Mouse (Mus musculus) hindbrain, embryonic 14.5 days (tissue): Measurements from ENCODE around the gene Zc3h6. TPM values are rescaled to one million over a fixed set of nuclear protein-coding genes. Genes with fewer than 3 reads are reported as not detected.

Experiments used
- ATAC-seq: fragments of 200-750 bp; cut with Nextera tagmentation; 2 replicates; pipeline ENCODE4 v1.8.0; 2017; ENCODE audit warnings: moderate number of reproducible peaks, mild to moderate bottlenecking, moderate TSS enrichment, moderate library complexity; ENCODE audit not compliant: low FRiP score
- DNase-seq: peaks from one replicate; pipeline ENCODE4 v3.0.0-alpha.2; 2015; ENCODE audit warnings: low spot score
- H3K27ac ChIP-seq: fragments of 300-500 bp; sonication (generic); 2 replicates; pipeline ENCODE4 v1.5.1; 2014; ENCODE audit warnings: mild to moderate bottlenecking, moderate library complexity
- H3K27me3 ChIP-seq: fragments of 300-500 bp; sonication (generic); 2 replicates; pipeline ENCODE4 v1.6.1; 2014; ENCODE audit warnings: mild to moderate bottlenecking, low read length, mixed read lengths; ENCODE audit not compliant: control insufficient read depth, insufficient read depth
- H3K36me3 ChIP-seq: fragments of 300-500 bp; sonication (generic); replicated peaks from 2 replicates; pipeline ENCODE4 v1.6.1; 2014; ENCODE audit not compliant: control insufficient read depth, insufficient read depth
- H3K4me1 ChIP-seq: fragments of 300-500 bp; sonication (generic); replicated peaks from 2 replicates; pipeline ENCODE4 v1.6.1; 2014; ENCODE audit warnings: antibody characterized with exemption, low read length, mixed read lengths; ENCODE audit not compliant: control insufficient read depth, insufficient read depth
- H3K4me2 ChIP-seq: fragments of 300-500 bp; sonication (generic); replicated peaks from 2 replicates; pipeline ENCODE4 v1.6.1; 2014; ENCODE audit warnings: mild to moderate bottlenecking, moderate library complexity
- H3K4me3 ChIP-seq: fragments of 300-500 bp; sonication (generic); replicated peaks from 2 replicates; pipeline ENCODE4 v1.5.1; 2014; ENCODE audit warnings: mild to moderate bottlenecking, low read length
- H3K9ac ChIP-seq: fragments of 300-500 bp; sonication (generic); 2 replicates; pipeline ENCODE4 v1.6.1; 2014
- H3K9me3 ChIP-seq: fragments of 300-500 bp; sonication (generic); 2 replicates; pipeline ENCODE4 v1.6.1; 2016; ENCODE audit warnings: low read length; ENCODE audit not compliant: control insufficient read depth
- WGBS: fragments of 180-500 bp; shearing (Covaris S2); extraction: QIAGEN DNeasy Blood & Tissue Kit; methylation state at CpG from one replicate; pipeline ENCODE4 v1.1.7; 2014; 5-methylcytosine and 5-hydroxymethylcytosine counted together
- polyA plus RNA-seq: library from polyadenylated mRNA; unstranded; fragments of >200 nt; fragmentation: Nextera tagmentation; extraction: Ambion mirVana; gene quantifications from 2 replicates; pipeline ENCODE4 v1.2.1, GENCODE M21; 2014

Gene Zc3h6
- polyA plus RNA-seq, result 3.1 and 4.8 TPM in 2 replicates

DNA sequence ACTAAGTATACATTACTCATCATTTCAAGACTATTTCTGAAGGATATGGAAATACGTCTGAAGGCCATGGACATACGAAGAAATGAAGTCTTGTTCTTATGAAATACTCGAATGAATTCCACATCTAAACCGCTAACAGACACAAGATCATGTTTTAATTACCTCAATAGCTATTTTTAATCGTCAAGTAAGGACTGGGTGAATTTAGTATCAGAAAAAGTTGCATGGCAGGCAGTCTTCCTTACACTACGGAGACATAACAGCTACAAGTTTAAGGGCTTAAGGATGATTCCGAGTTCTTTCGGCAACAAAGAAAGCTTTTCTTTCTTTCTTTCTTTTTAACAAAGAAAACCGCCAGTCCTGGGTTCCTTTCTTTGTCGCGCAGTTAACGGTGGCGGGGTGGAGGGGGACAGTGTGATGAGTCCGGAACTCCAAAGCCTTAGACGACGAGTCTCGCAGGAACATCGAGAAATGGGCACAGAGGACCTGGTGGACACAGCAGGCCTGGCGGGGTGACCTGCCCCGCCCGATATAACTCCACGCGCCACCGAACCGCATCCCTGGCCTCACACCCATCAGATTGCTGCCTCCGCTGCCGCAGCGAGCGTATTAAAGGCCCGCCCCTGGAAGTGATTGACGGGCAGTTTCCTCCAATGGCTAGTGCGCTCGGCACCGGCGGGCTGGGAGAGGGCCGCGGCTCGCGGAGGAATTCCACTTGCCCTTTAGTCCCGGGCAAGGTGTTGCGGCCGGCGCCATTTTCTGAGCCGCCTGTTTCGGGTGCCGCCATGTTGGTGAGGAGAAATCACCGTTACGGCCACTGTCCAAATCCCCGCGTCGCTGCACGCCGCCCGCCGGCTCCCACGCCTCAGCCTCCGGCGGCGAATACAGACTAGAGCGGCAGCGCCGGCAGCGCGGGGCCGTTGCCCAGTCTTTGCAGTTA lies at the start of gene Zc3h6:
TSS of gene Zc3h6 (plus strand) at position 762 of the 940 bp plus-strand sequence.
- Histone ChIP-seq H3K4me2 (peak within 1 kb of the TSS; percentile 75), H3K36me3 (no peaks in the 10 kb centered on the region), H3K4me3 (peak within 1 kb of the TSS; percentile 94), H3K4me1 (peaks cover 15% of the 10 kb centered on the region), H3K27me3 (no peaks in the 10 kb centered on the region), H3K9ac (peak within 1 kb of the TSS; percentile 100), H3K9me3 (no peaks in the 10 kb centered on the region), H3K27ac (peak within 1 kb of the TSS; percentile 100)
- WGBS, result under 1% methylated on average over 65 of the region's 65 CpGs
- ATAC-seq, result peak; percentile 98
- peak; percentile 100 for DNase-seq

DNA sequence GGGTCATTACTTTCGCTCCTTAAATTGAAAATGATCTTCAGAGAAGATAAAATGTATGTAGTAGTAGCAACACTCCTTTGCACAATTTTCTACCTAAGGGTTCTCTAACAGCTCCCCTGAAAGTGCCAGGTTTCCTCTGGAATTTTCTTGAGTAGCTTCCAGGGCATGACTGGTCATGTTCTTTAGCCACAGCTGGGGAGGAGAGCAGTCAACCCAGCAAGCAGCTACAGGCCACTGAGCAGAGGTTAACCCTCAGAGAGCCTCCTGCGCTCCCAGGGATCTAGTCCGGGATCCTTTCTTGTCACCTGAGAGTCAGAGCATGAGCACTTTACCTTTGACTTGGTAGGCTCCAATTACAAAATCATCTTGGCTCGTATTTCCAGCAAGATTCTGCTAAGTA lies 42.4 kb upstream of the Zc3h6 start:
- Histone ChIP-seq H3K27me3 (no peaks in the 10 kb centered on the region), H3K36me3 (peaks cover 27% of the 10 kb centered on the region), H3K4me1 (no peaks in the 10 kb centered on the region), H3K4me2 (no peak overlapping the region), H3K9me3 (no peaks in the 10 kb centered on the region), H3K27ac (no peak overlapping the region), H3K4me3 (no peak overlapping the region), H3K9ac (no peak overlapping the region)
- no peak for DNase-seq
- 95% methylated on average over 4 of the region's 4 CpGs for WGBS
- no peak for ATAC-seq

DNA sequence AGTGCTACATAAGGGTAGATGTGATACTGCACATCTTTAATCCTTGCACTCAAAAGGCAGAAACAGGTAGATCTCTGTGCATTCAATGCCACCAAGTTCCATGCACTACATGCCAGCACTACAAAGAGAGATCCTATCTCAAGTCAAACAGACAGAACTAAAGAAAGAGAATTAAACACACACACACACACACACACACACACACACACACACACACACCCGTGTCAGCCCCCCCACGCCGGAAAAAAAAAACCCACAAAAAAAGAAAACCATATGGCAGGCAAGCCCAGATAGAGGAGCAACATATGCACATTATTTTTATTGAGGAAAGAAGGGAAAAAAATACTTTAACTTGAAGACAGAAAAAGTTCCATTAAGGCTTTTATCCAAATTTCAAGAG lies 38.8 kb upstream of the Zc3h6 start:
- H3K4me1 ChIP-seq, result no peaks in the 10 kb centered on the region
- peaks cover 55% of the 10 kb centered on the region for H3K36me3 ChIP-seq
- no peak overlapping the region for H3K4me2 ChIP-seq
- H3K27me3 ChIP-seq, result no peaks in the 10 kb centered on the region
- ATAC-seq, result no peak
- no peak overlapping the region for H3K27ac ChIP-seq
- WGBS, result 76% methylated on average over 3 of the region's 3 CpGs
- no peak for DNase-seq
- H3K9me3 ChIP-seq, result no peaks in the 10 kb centered on the region
- H3K9ac ChIP-seq, result no peak overlapping the region
- H3K4me3 ChIP-seq, result no peak overlapping the region

DNA sequence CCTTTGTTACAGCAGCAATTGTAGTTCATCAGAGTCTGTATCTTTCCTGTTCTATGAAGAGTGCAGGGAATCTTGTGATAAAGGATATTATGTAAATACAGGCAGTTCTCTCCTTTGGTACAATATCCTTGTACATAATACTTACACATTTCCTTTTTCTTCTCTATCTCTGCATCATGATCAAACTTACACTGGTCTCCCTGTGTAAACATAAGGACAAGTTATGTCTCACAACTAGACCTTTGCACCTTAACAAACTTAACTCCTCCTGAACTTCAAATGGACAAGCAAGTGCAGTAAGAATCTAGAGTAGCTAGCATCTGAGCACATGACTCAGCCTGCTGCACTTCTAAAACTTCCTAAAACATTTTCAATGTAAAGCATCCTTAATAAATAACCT lies 36.5 kb upstream of the Zc3h6 start:
- DNase-seq (no peak), ATAC-seq (no peak)
- no peaks in the 10 kb centered on the region for H3K4me1 ChIP-seq
- H3K9ac ChIP-seq, result no peak overlapping the region
- H3K4me2 ChIP-seq, result no peak overlapping the region
- no peak overlapping the region for H3K27ac ChIP-seq
- H3K27me3 ChIP-seq, result no peaks in the 10 kb centered on the region
- peaks cover 56% of the 10 kb centered on the region for H3K36me3 ChIP-seq
- no peaks in the 10 kb centered on the region for H3K9me3 ChIP-seq
- H3K4me3 ChIP-seq, result no peak overlapping the region

DNA sequence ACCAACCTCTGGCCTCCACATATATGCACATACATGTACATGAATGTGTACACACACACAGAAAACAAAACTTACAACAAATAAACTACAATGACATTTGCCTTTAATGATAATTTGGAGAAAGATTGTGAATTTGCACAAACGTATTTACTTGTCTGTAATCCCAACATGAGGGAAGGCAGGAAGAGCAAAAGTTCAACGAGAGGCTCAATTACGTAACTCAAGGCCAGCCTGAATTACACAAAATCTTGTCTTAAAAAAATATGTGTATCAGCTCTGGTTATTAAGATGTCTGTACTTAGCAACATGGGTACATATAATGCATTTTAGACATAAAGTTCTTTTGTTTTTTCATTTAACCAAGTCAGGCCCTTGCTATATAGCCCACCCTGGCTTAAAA lies 30.9 kb upstream of the Zc3h6 start:
- ATAC-seq (no peak), DNase-seq (no peak)
- H3K9me3 ChIP-seq, result no peaks in the 10 kb centered on the region
- H3K36me3 ChIP-seq, result peaks cover 35% of the 10 kb centered on the region
- no peak overlapping the region for H3K9ac ChIP-seq
- H3K4me1 ChIP-seq, result no peaks in the 10 kb centered on the region
- WGBS, result 95% methylated on average over 3 of the region's 3 CpGs
- H3K27me3 ChIP-seq, result no peaks in the 10 kb centered on the region
- no peak overlapping the region for H3K4me3 ChIP-seq
- no peak overlapping the region for H3K4me2 ChIP-seq
- H3K27ac ChIP-seq, result no peak overlapping the region

DNA sequence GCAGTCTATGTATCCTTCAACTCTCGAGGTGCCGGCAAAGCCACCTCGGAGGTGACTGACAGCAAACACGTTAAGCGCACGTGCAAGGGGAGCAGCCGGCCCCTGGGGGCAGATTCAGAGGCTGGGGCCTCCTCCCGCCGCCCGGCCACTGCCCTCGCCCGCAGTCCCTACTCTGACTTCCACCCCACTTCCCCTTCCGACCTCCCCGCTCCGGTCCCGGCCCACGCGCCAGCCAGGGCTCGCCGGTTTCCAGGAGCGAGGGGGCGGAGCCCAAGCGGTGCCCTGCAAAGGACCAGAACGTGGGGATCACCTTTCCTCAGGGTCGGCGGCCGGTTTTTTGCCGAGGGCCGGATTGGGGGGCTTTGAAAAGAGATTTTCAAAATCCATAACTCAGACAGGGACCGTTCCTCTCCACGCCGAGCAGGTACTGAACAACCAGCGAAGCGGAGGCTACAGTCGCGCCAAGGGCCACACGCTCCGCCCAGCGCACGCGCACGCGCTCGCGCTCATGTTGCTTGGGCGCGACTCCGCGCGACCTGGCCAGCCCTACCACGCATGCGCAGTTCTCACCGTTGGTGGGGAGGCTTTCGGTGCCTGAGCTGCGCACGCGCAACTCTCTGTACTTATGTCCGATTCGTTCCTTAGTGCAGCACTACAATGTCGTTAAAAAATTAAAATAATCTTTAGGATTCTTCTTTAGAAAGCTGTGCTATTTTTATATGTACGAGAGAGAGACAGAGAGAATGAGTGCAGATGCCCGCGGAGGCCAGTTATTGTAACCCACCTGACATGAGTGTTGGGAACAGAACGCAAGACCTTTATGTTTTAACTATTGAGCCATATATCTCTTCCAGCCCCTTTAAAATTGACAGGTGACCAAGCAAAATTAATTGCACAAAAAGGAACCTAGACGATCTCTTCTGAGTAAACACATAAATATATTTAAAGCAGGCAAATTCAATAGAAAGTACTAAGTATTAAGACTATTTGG lies 23.4 kb upstream of the Zc3h6 start, which contains the start of gene Zc3h8:
TSS of gene Zc3h8 (minus strand) at position 540 of the 991 bp plus-strand sequence.
- 1% methylated on average over 65 of the region's 65 CpGs for WGBS
- Histone ChIP-seq H3K9me3 (no peaks in the 10 kb centered on the region), H3K27ac (peak within 1 kb of the TSS; percentile 85), H3K4me3 (peak within 1 kb of the TSS; percentile 69), H3K9ac (peak within 1 kb of the TSS; percentile 81), H3K27me3 (no peaks in the 10 kb centered on the region), H3K36me3 (no peaks in the 10 kb centered on the region; the same call in 1 of the 2 replicates), H3K4me2 (peak within 1 kb of the TSS; percentile 81), H3K4me1 (peaks cover 6% of the 10 kb centered on the region)
- peak; percentile 100 for DNase-seq
- peak; percentile 94 for ATAC-seq

DNA sequence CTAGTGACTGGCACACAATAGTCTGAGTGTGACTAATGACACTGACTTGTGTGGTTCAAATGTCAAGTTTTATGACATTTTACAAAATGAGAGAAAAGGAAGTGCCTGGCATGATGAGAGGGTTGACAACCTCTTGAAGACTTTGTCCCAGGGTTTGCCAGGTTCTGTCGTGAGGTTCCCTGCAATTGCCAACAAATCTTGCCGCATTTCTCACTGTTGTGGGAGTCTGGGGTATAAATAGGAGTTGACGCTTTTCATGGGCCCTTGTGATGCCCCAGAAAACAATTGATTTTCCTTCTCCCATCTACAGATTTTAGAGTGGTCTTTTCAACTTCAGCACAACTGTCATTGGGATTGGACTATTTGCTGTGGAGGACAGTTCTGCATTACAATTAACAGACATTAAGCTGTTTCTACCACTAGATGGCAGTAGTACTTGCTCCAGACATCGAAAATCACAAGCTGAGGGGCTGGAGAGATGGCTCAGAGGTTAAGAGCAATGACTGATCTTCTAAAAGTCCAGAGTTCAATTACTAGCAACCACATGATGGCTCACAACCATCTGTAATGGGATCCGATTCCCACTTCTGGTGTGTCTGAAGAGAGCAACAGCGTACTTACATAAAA lies 19.1 kb upstream of the Zc3h6 start:
- no peak for ATAC-seq
- Histone ChIP-seq H3K9ac (no peak overlapping the region), H3K4me1 (peaks cover 3% of the 10 kb centered on the region; the same call in 1 of the 2 replicates), H3K36me3 (no peaks in the 10 kb centered on the region), H3K9me3 (no peaks in the 10 kb centered on the region), H3K4me3 (no peak overlapping the region), H3K27me3 (no peaks in the 10 kb centered on the region), H3K4me2 (no peak overlapping the region), H3K27ac (no peak overlapping the region)
- 35% methylated on average over 6 of the region's 6 CpGs for WGBS
- DNase-seq, result peak; percentile 80

DNA sequence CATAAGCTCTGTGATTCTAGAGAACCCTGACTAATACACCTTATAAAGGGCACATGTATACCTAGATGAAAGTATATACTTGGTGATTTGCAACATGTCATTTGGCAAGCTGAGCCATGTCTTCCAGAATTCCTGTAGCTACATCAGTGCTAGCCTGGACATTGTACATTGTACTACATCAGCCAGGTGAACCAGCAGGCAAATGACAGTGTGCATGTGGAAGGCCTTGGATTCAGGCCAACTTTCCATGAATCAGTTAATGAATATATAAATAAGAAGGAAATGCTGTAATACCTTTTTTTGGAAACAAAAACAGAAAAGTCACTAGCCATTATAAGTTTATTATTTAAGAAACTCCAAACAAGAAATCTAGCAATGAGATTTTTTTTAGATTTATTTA lies 13.0 kb upstream of the Zc3h6 start:
- no peak for DNase-seq
- Histone ChIP-seq H3K9me3 (no peaks in the 10 kb centered on the region), H3K4me3 (no peak overlapping the region), H3K36me3 (no peaks in the 10 kb centered on the region), H3K4me2 (no peak overlapping the region), H3K4me1 (no peaks in the 10 kb centered on the region), H3K27ac (no peak overlapping the region), H3K27me3 (no peaks in the 10 kb centered on the region), H3K9ac (no peak overlapping the region)
- ATAC-seq, result no peak
